Mouse (Mus musculus): ENCODE measurements around the gene Parvg. TPM values are rescaled to one million over a fixed set of nuclear protein-coding genes. Genes with fewer than 3 reads are reported as not detected.

Parvg gene
- polyA plus RNA-seq, 1 experiment: 5.6 TPM

- H3K4me3 ChIP-seq (ENCODE audit: insufficient read depth, low read length): no peak overlapping the region
- H3K4me1 ChIP-seq (ENCODE audit: control insufficient read depth, insufficient read depth, low read length): peaks cover 12% of the 10 kb centered on the region
- no peak overlapping the region for H3K27ac ChIP-seq (ENCODE audit: insufficient read depth, low read length)
- TF ChIP-seq POLR2A (IDR thresholded peaks at IDR 0.05; ENCODE audit: extremely low read depth, insufficient read depth, low read length): no peak
- no peak for TF ChIP-seq CTCF (IDR thresholded peaks at IDR 0.05; ENCODE audit: extremely low read depth, insufficient read depth, low read length)
These were observed 22.0 kb upstream of the Parvg start for GRCm38 (mm10) chr15:84301641-84302420.

GRCm38 (mm10) chr15:84303264-84303663, 20.6 kb upstream of the Parvg start:
- Histone ChIP-seq H3K4me1 (ENCODE audit: control insufficient read depth, insufficient read depth, low read length) (peaks cover 12% of the 10 kb centered on the region), H3K27ac (ENCODE audit: insufficient read depth, low read length) (no peak overlapping the region), H3K4me3 (ENCODE audit: insufficient read depth, low read length) (no peak overlapping the region)
- TF ChIP-seq CTCF (IDR thresholded peaks at IDR 0.05; ENCODE audit: extremely low read depth, insufficient read depth, low read length): no peak
- TF ChIP-seq POLR2A (IDR thresholded peaks at IDR 0.05; ENCODE audit: extremely low read depth, insufficient read depth, low read length): no peak

- Histone ChIP-seq H3K4me3 (ENCODE audit: insufficient read depth, low read length) (no peak overlapping the region), H3K4me1 (ENCODE audit: control insufficient read depth, insufficient read depth, low read length) (peaks cover 3% of the 10 kb centered on the region), H3K27ac (ENCODE audit: insufficient read depth, low read length) (no peak overlapping the region)
- TF ChIP-seq POLR2A (IDR thresholded peaks at IDR 0.05; ENCODE audit: extremely low read depth, insufficient read depth, low read length) (no peak), CTCF (IDR thresholded peaks at IDR 0.05; ENCODE audit: extremely low read depth, insufficient read depth, low read length) (no peak)
These were observed 18.5 kb upstream of the Parvg start for GRCm38 (mm10) chr15:84305333-84305732.

- H3K4me3 ChIP-seq (ENCODE audit: insufficient read depth, low read length): no peak overlapping the region
- peaks cover 1% of the 10 kb centered on the region; the same call in 1 of the 2 replicates for H3K4me1 ChIP-seq (ENCODE audit: control insufficient read depth, insufficient read depth, low read length)
- TF ChIP-seq CTCF (IDR thresholded peaks at IDR 0.05; ENCODE audit: extremely low read depth, insufficient read depth, low read length) (no peak), POLR2A (IDR thresholded peaks at IDR 0.05; ENCODE audit: extremely low read depth, insufficient read depth, low read length) (no peak)
- no peak overlapping the region for H3K27ac ChIP-seq (ENCODE audit: insufficient read depth, low read length)
These were observed 13.6 kb upstream of the Parvg start for GRCm38 (mm10) chr15:84310271-84310670.

GRCm38 (mm10) chr15:84311295-84312085, 12.3 kb upstream of the Parvg start:
- TF ChIP-seq CTCF (IDR thresholded peaks at IDR 0.05; ENCODE audit: extremely low read depth, insufficient read depth, low read length) (no peak), POLR2A (IDR thresholded peaks at IDR 0.05; ENCODE audit: extremely low read depth, insufficient read depth, low read length) (no peak)
- H3K4me3 ChIP-seq (ENCODE audit: insufficient read depth, low read length): no peak overlapping the region
- H3K27ac ChIP-seq (ENCODE audit: insufficient read depth, low read length): no peak overlapping the region
- peaks cover 3% of the 10 kb centered on the region; the same call in 1 of the 2 replicates for H3K4me1 ChIP-seq (ENCODE audit: control insufficient read depth, insufficient read depth, low read length)

- no peak overlapping the region for H3K4me3 ChIP-seq (ENCODE audit: insufficient read depth, low read length)
- peaks cover 3% of the 10 kb centered on the region; the same call in 1 of the 2 replicates for H3K4me1 ChIP-seq (ENCODE audit: control insufficient read depth, insufficient read depth, low read length)
- H3K27ac ChIP-seq (ENCODE audit: insufficient read depth, low read length): no peak overlapping the region
- TF ChIP-seq POLR2A (IDR thresholded peaks at IDR 0.05; ENCODE audit: extremely low read depth, insufficient read depth, low read length) (no peak), CTCF (IDR thresholded peaks at IDR 0.05; ENCODE audit: extremely low read depth, insufficient read depth, low read length) (no peak)
These were observed 10.8 kb upstream of the Parvg start for GRCm38 (mm10) chr15:84312878-84313565.

- Histone ChIP-seq H3K27ac (ENCODE audit: insufficient read depth, low read length) (no peak overlapping the region), H3K4me1 (ENCODE audit: control insufficient read depth, insufficient read depth, low read length) (peaks cover 3% of the 10 kb centered on the region; the same call in 1 of the 2 replicates), H3K4me3 (ENCODE audit: insufficient read depth, low read length) (no peak overlapping the region)
- no peak for TF ChIP-seq CTCF (IDR thresholded peaks at IDR 0.05; ENCODE audit: extremely low read depth, insufficient read depth, low read length)
- TF ChIP-seq POLR2A (IDR thresholded peaks at IDR 0.05; ENCODE audit: extremely low read depth, insufficient read depth, low read length): no peak
These were observed 10.3 kb upstream of the Parvg start for GRCm38 (mm10) chr15:84313566-84313878.

GRCm38 (mm10) chr15:84314420-84315080, 9.3 kb upstream of the Parvg start:
- Histone ChIP-seq H3K4me3 (ENCODE audit: insufficient read depth, low read length) (no peak overlapping the region), H3K4me1 (ENCODE audit: control insufficient read depth, insufficient read depth, low read length) (peaks cover 2% of the 10 kb centered on the region; the same call in 1 of the 2 replicates), H3K27ac (ENCODE audit: insufficient read depth, low read length) (no peak overlapping the region)
- TF ChIP-seq POLR2A (IDR thresholded peaks at IDR 0.05; ENCODE audit: extremely low read depth, insufficient read depth, low read length): no peak
- TF ChIP-seq CTCF (IDR thresholded peaks at IDR 0.05; ENCODE audit: extremely low read depth, insufficient read depth, low read length): no peak

Measured in cortical plate, adult 2 months (tissue).